Mouse (Mus musculus) MEL (cell line): ENCODE results near the gene Pygo1.

Source experiments
- ELF1 ChIP-seq: IDR thresholded peaks from 2 replicates; pipeline ENCODE4 v1.6.1; 2014; ENCODE audit warnings: low read depth, mild to moderate bottlenecking, inconsistent platforms, low read length, improper control_type of control experiment, moderate library complexity
- ETS1 ChIP-seq: IDR thresholded peaks from 2 replicates; pipeline ENCODE4 v1.6.1; 2012; ENCODE audit warnings: low read depth, mild to moderate bottlenecking, inconsistent platforms, low read length, improper control_type of control experiment, moderate library complexity
- GATA1 ChIP-seq: IDR thresholded peaks from 2 replicates; pipeline ENCODE4 v1.6.1; 2011; ENCODE audit warnings: low read depth, low read length, improper control_type of control experiment
- HCFC1 ChIP-seq: IDR thresholded peaks from 2 replicates; pipeline ENCODE4 v1.6.1; 2012; ENCODE audit warnings: low read depth, mild to moderate bottlenecking, inconsistent platforms, low read length, improper control_type of control experiment, moderate library complexity
- KAT2A ChIP-seq: conservative IDR thresholded peaks from 2 replicates; pipeline ENCODE4 v1.6.1; 2012; ENCODE audit warnings: low read depth, low read length, improper control_type of control experiment, inconsistent platforms
- MAFK ChIP-seq: IDR thresholded peaks from 2 replicates; pipeline ENCODE4 v1.6.1; 2011; ENCODE audit warnings: low read depth, mild to moderate bottlenecking, low read length, improper control_type of control experiment, borderline replicate concordance
- MAZ ChIP-seq: IDR thresholded peaks from 2 replicates; pipeline ENCODE4 v1.6.1; 2012; ENCODE audit warnings: low read depth, mild to moderate bottlenecking, inconsistent platforms, low read length, improper control_type of control experiment
- NRF1 ChIP-seq: IDR thresholded peaks from 2 replicates; pipeline ENCODE4 v1.6.1; 2014; ENCODE audit warnings: low read depth, mild to moderate bottlenecking, inconsistent platforms, low read length, improper control_type of control experiment, moderate library complexity; ENCODE audit not compliant: poor library complexity, insufficient read depth, severe bottlenecking
- POLR2A ChIP-seq, 2 experiments: IDR thresholded peaks; 2 replicates each; pipeline ENCODE4 v1.6.1; 2011 to 2012; ENCODE audit warnings: low read length in 2 of 2, mild to moderate bottlenecking in 2 of 2, control low read depth in 1 of 2, improper control_type of control experiment in 1 of 2, low read depth in 1 of 2, moderate library complexity in 1 of 2; ENCODE audit not compliant: control insufficient read depth in 1 of 2, insufficient read depth in 1 of 2, poor library complexity in 1 of 2
- SMC3 ChIP-seq: IDR thresholded peaks from 2 replicates; pipeline ENCODE4 v1.6.1; 2011; ENCODE audit warnings: low read depth, low read length, improper control_type of control experiment
- TCF12 ChIP-seq: IDR thresholded peaks from 2 replicates; pipeline ENCODE4 v1.6.1; 2014; ENCODE audit warnings: low read depth, mild to moderate bottlenecking, inconsistent platforms, low read length, improper control_type of control experiment, moderate library complexity
- USF2 ChIP-seq, 2 experiments: IDR thresholded peaks; 2 replicates each; pipeline ENCODE4 v1.6.1; 2011 to 2012; ENCODE audit warnings: improper control_type of control experiment in 2 of 2, low read length in 2 of 2, borderline replicate concordance in 1 of 2, inconsistent platforms in 1 of 2, low read depth in 1 of 2, mild to moderate bottlenecking in 1 of 2; ENCODE audit not compliant: insufficient read depth in 1 of 2
- ZMIZ1 ChIP-seq: IDR thresholded peaks from 2 replicates; pipeline ENCODE4 v1.6.1; 2012; ENCODE audit warnings: low read depth, mild to moderate bottlenecking, inconsistent platforms, low read length, improper control_type of control experiment, moderate library complexity
- ZNF384 ChIP-seq: IDR thresholded peaks from 2 replicates; pipeline ENCODE4 v1.6.1; 2012; ENCODE audit warnings: low read depth, mild to moderate bottlenecking, inconsistent platforms, low read length, improper control_type of control experiment

GRCm38 (mm10) chr9:72877905-72878304 is 47.5 kb upstream of the Pygo1 start:
- TF ChIP-seq POLR2A (IDR thresholded peaks at IDR 0.05; ENCODE audit: control insufficient read depth in 1 of 2, insufficient read depth in 1 of 2, low read depth in 1 of 2, low read length in 2 of 2, poor library complexity in 1 of 2) (no peak), NRF1 (no peak), ZNF384 (no peak), TCF12 (no peak), ELF1 (no peak), HCFC1 (no peak), MAZ (no peak), USF2 (IDR thresholded peaks at IDR 0.05; ENCODE audit: borderline replicate concordance in 1 of 2, insufficient read depth in 1 of 2, low read depth in 1 of 2, low read length in 2 of 2) (no peak), ETS1 (no peak), SMC3 (no peak), GATA1 (no peak), KAT2A (no peak), MAFK (no peak), ZMIZ1 (no peak)
